Mouse (Mus musculus) limb, embryonic 11.5 days (tissue): ENCODE measurements at regions not wholly inside any gene's neighbourhood (a gene's known extent, or its start where the extent isn't known, plus 50 kb on each side); places are given as distances from the start of the nearest gene placed in this dataset.

Experiments
- ATAC-seq: fragments of 200-750 bp; cut with Nextera tagmentation; 2 replicates; pipeline ENCODE4 v1.8.0; 2017; ENCODE audit warnings: low read depth; ENCODE audit not compliant: insufficient number of reproducible peaks, low FRiP score, low TSS enrichment
- DNase-seq: peaks from one replicate; pipeline ENCODE4 v3.0.0-alpha.2; 2015; ENCODE audit warnings: low spot score
- H3K27ac ChIP-seq: fragments of 300-500 bp; sonication (generic); replicated peaks from 2 replicates; pipeline ENCODE4 v1.5.1; 2014; ENCODE audit warnings: low read depth, mild to moderate bottlenecking, low read length
- H3K27me3 ChIP-seq: fragments of 300-500 bp; sonication (generic); 2 replicates; pipeline ENCODE4 v1.6.1; 2014; ENCODE audit warnings: mild to moderate bottlenecking, low read length, mixed read lengths; ENCODE audit not compliant: control insufficient read depth, insufficient read depth
- H3K36me3 ChIP-seq: fragments of 300-500 bp; sonication (generic); 2 replicates; pipeline ENCODE4 v1.6.1; 2014; ENCODE audit warnings: mild to moderate bottlenecking, low read length, moderate library complexity, mixed read lengths; ENCODE audit not compliant: control insufficient read depth, insufficient read depth
- H3K4me1 ChIP-seq: fragments of 300-500 bp; sonication (generic); 2 replicates; pipeline ENCODE4 v1.6.1; 2014; ENCODE audit warnings: low read length, mixed read lengths; ENCODE audit not compliant: control insufficient read depth, insufficient read depth
- H3K4me2 ChIP-seq: fragments of 300-500 bp; sonication (generic); 2 replicates; pipeline ENCODE4 v1.6.1; 2014; ENCODE audit warnings: low read depth, mild to moderate bottlenecking, moderate library complexity; ENCODE audit not compliant: severe bottlenecking
- H3K4me3 ChIP-seq: fragments of 300-500 bp; sonication (generic); 2 replicates; pipeline ENCODE4 v1.5.1; 2014; ENCODE audit warnings: low read depth, low read length
- H3K9ac ChIP-seq: fragments of 300-500 bp; sonication (generic); 2 replicates; pipeline ENCODE4 v1.6.1; 2014; ENCODE audit warnings: mild to moderate bottlenecking, low read length
- H3K9me3 ChIP-seq: fragments of 300-500 bp; sonication (generic); 2 replicates; pipeline ENCODE4 v1.6.1; 2016; ENCODE audit warnings: low read length; ENCODE audit not compliant: control insufficient read depth
- WGBS: fragments of 180-500 bp; shearing (Covaris S2); extraction: QIAGEN DNeasy Blood & Tissue Kit; methylation state at CpG from one replicate; pipeline ENCODE4 v1.1.7; 2014; 5-methylcytosine and 5-hydroxymethylcytosine counted together

DNA sequence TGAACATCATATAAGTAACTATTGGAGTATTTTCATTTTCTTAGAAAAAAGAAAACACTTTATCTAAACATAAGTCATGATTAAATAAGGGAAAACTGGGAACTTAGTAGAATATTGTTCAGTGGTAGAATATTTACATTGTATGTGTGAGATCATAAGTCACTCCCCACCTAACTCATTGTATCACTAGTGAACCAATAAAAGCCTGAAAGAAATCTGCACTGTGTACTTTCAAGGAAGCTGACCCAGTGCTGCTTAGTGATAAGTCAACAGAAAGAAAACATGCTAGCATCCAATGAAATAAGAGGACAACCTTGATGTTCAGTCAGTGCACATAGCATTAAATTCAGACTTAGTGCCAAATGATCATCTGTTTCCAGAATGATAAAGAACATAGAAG is 795.7 kb upstream of the A1bg start:
- DNase-seq (no peak), ATAC-seq (no peak)
- no peak overlapping the region for H3K27ac ChIP-seq
- no peak overlapping the region for H3K4me3 ChIP-seq
- H3K4me1 ChIP-seq = no peaks in the 10 kb centered on the region
- H3K9ac ChIP-seq = no peak overlapping the region
- H3K27me3 ChIP-seq = no peaks in the 10 kb centered on the region
- H3K4me2 ChIP-seq = no peak overlapping the region
- H3K9me3 ChIP-seq = no peaks in the 10 kb centered on the region
- H3K36me3 ChIP-seq = no peaks in the 10 kb centered on the region

DNA sequence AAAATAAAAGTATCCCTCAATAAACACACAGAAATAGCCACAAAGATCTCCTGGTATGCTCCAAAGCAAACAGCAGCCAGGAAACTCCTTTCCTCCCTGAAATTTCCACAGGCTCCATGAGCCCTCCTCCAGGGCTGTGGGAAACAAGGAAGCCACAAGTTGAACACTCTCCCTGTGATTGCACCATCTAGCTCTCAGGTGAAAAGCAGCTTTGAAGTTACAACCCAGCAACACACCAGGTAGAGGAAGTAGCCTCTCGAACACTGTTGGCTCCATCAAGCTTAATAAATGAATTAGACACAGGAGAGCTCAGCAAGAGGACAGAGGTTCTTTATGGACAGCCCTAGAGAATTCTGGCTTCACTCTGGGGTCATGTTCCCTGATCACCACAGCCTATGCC is 794.4 kb upstream of the A1bg start:
- WGBS = 66% methylated on average over 1 of the region's 1 CpGs
- H3K9ac ChIP-seq = no peak overlapping the region
- DNase-seq (no peak), ATAC-seq (no peak)
- H3K27me3 ChIP-seq = no peaks in the 10 kb centered on the region
- no peaks in the 10 kb centered on the region for H3K9me3 ChIP-seq
- no peak overlapping the region for H3K4me2 ChIP-seq
- no peak overlapping the region for H3K27ac ChIP-seq
- H3K36me3 ChIP-seq = no peaks in the 10 kb centered on the region
- H3K4me3 ChIP-seq = no peak overlapping the region
- H3K4me1 ChIP-seq = no peaks in the 10 kb centered on the region

DNA sequence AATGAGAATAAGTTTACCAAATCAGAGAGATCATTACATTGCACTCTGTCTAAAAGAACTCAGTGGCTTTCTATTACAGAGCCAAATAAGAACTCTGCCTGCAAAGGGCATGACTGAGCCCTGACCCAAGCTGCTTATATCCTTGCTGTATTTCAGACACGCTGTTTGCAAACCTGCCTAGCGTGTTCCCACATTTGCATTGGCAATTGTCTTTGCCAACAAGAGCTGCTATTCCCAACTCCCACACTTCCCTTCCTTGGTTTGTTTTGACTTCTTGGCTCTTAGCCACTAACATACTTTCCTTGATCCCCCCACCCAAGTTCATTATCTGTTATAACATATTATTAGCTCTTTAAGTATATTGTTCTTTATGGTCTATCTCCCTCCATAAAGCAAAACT is 791.1 kb upstream of the A1bg start:
- H3K4me3 ChIP-seq = no peak overlapping the region
- H3K4me1 ChIP-seq = no peaks in the 10 kb centered on the region
- WGBS = 84% methylated on average over 2 of the region's 2 CpGs
- H3K9me3 ChIP-seq = no peaks in the 10 kb centered on the region
- ATAC-seq = no peak
- H3K36me3 ChIP-seq = no peaks in the 10 kb centered on the region
- H3K9ac ChIP-seq = no peak overlapping the region
- H3K27ac ChIP-seq = no peak overlapping the region
- no peaks in the 10 kb centered on the region for H3K27me3 ChIP-seq
- DNase-seq = no peak
- H3K4me2 ChIP-seq = no peak overlapping the region

- Histone ChIP-seq H3K27me3 (no peaks in the 10 kb centered on the region), H3K4me1 (no peaks in the 10 kb centered on the region), H3K4me2 (no peak overlapping the region), H3K4me3 (no peak overlapping the region), H3K27ac (no peak overlapping the region), H3K36me3 (no peaks in the 10 kb centered on the region), H3K9me3 (no peaks in the 10 kb centered on the region), H3K9ac (no peak overlapping the region)
- ATAC-seq (no peak), DNase-seq (no peak)
- WGBS = 96% methylated on average over 4 of the region's 4 CpGs
Measured at GRCm38 (mm10) chr15:61708928-61709327, 786.1 kb upstream of the A1bg start.

GRCm38 (mm10) chr15:61707952-61708351 is 785.1 kb upstream of the A1bg start:
- Histone ChIP-seq H3K9me3 (no peaks in the 10 kb centered on the region), H3K4me2 (no peak overlapping the region), H3K9ac (no peak overlapping the region), H3K36me3 (no peaks in the 10 kb centered on the region), H3K4me3 (no peak overlapping the region), H3K4me1 (no peaks in the 10 kb centered on the region), H3K27me3 (no peaks in the 10 kb centered on the region), H3K27ac (no peak overlapping the region)
- ATAC-seq = no peak
- WGBS = 80% methylated on average over 6 of the region's 6 CpGs
- DNase-seq = no peak

DNA sequence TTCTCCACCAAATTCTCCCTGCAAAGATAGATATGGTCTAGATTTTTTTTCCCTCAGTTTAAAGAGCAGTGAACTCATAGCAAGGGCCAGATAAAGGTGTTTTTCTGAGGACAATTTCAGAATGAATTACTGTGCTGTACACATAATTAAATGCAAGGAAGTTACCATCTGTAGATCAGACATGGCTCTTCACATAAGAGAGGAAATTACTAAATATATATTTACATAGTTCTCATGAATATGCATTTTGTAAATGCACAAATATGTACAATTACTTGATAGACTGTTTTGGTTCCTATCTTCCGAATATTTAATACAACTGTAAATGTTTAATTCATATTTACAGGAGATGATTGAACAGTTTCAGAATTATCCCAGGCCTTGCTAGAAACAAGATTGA is 769.9 kb upstream of the A1bg start:
- Histone ChIP-seq H3K36me3 (no peaks in the 10 kb centered on the region), H3K4me1 (no peaks in the 10 kb centered on the region), H3K9ac (no peak overlapping the region), H3K27ac (no peak overlapping the region), H3K27me3 (no peaks in the 10 kb centered on the region), H3K9me3 (no peaks in the 10 kb centered on the region), H3K4me3 (no peak overlapping the region), H3K4me2 (no peak overlapping the region)
- no peak for ATAC-seq
- WGBS = 86% methylated on average over 1 of the region's 1 CpGs
- DNase-seq = no peak

GRCm38 (mm10) chr15:61690425-61690824 is 767.6 kb upstream of the A1bg start:
- Histone ChIP-seq H3K4me3 (no peak overlapping the region), H3K9ac (no peak overlapping the region), H3K4me1 (no peaks in the 10 kb centered on the region), H3K4me2 (no peak overlapping the region), H3K27me3 (no peaks in the 10 kb centered on the region), H3K27ac (no peak overlapping the region), H3K9me3 (no peaks in the 10 kb centered on the region), H3K36me3 (no peaks in the 10 kb centered on the region)
- WGBS = 89% methylated on average over 13 of the region's 13 CpGs
- DNase-seq = no peak
- ATAC-seq = no peak

DNA sequence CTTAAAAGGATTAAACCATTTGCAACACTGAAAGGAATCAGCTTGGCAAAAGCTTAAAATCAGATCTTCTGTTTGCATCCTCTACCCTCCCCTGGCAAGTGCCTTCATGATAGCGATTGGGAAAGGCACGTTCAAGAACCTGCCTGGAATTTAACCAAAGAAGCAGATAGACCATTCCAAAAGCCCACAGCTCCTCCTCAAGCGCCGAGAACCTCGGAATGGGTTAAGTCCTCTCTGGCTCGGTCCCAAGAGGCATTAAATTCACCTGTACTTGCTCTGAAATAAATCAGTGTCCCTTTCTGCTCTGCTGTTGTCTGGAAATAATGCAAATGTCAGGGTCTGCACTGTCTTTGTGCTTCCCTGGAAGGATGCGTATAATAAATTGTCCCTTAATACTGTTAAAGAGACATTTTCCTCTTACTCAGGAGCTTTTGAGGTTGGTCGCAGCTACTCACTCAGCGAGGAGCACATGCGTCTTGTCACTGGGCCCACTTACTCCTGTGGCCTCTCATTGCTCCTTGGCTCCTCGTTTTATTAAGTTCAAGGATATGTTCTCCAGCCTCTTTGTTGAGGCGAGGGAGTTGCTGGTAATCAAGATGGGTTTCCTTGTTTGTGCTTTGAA is 767.1 kb upstream of the A1bg start:
- no peaks in the 10 kb centered on the region for H3K27me3 ChIP-seq
- ATAC-seq (no peak), DNase-seq (no peak)
- no peak overlapping the region for H3K9ac ChIP-seq
- H3K9me3 ChIP-seq = no peaks in the 10 kb centered on the region
- no peak overlapping the region for H3K4me3 ChIP-seq
- H3K4me1 ChIP-seq = no peaks in the 10 kb centered on the region
- no peak overlapping the region for H3K27ac ChIP-seq
- H3K4me2 ChIP-seq = no peak overlapping the region
- WGBS = 90% methylated on average over 12 of the region's 12 CpGs
- H3K36me3 ChIP-seq = no peaks in the 10 kb centered on the region

DNA sequence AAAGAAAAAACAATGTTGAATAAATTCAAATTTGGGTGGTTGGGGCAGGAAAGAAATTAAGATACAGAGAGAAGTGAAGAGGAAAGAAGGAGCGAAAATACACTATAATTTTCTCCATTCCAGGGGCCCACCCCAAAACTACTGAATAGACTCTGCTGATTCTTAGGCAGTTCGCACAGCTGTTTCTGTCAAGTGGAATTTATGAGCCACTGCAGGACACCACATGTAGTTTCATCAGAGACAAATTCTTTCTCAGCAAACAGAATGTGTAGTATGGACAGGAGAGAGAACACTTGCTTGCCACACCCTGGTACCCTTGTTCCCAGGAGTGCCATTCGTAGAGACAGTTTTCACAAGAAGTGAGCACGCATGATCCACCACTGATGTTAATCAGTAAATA is 760.2 kb upstream of the A1bg start:
- WGBS = 80% methylated on average over 4 of the region's 4 CpGs
- DNase-seq (no peak), ATAC-seq (no peak)
- no peaks in the 10 kb centered on the region for H3K36me3 ChIP-seq
- H3K4me2 ChIP-seq = no peak overlapping the region
- no peaks in the 10 kb centered on the region for H3K4me1 ChIP-seq
- no peaks in the 10 kb centered on the region for H3K27me3 ChIP-seq
- no peak overlapping the region for H3K9ac ChIP-seq
- no peak overlapping the region for H3K27ac ChIP-seq
- H3K9me3 ChIP-seq = no peaks in the 10 kb centered on the region
- no peak overlapping the region for H3K4me3 ChIP-seq
